Mouse (Mus musculus): ENCODE results near the gene Ece1.

DNA sequence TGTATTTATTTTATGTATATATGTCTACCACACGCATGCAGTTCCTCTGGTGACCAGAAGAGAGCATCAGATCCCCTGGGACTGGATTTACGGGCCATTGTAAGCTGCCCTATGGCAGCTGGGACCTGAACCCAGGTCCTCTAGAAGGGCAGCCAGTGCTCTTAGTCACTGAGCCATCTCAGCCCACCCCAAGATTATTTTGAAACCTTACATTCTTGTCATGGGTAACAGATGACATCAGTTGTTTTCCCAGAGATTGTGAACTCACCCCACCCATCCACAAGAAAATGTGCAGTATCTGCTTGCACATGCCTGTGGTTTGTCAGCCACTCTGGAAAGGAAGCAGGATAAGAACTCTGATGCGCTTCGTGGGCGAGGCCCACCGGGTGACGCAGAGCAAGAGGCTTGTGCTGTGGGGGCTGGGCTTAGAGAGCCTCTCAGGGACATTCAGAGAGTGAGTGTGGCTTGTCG, 92.9 kb downstream of the Ece1 start:
- TF ChIP-seq HCFC1 (IDR thresholded peaks at IDR 0.05; ENCODE audit: low read depth, low read length) = no peak
- TF ChIP-seq CTCF (IDR thresholded peaks at IDR 0.05 in 2 of 3, conservative IDR thresholded peaks at IDR 0.05 in 1 of 3; ENCODE audit: control insufficient read depth in 1 of 3, insufficient read depth in 1 of 3, low read depth in 2 of 3, low read length in 3 of 3, poor library complexity in 1 of 3, severe bottlenecking in 1 of 3) = peak; percentile 57 to 90 (median 60)
- peak; percentile 45 to 83; a peak in 3 of 4 replicates for TF ChIP-seq EP300 (IDR thresholded peaks at IDR 0.05; ENCODE audit: low read depth in 1 of 2, low read length in 2 of 2)
- TF ChIP-seq CHD1 (IDR thresholded peaks at IDR 0.05; ENCODE audit: low read depth, low read length) = no peak
- TF ChIP-seq CHD2 (IDR thresholded peaks at IDR 0.05; ENCODE audit: low read length) = no peak
- no peak for TF ChIP-seq E2F4 (IDR thresholded peaks at IDR 0.05; ENCODE audit: borderline replicate concordance, low read depth, low read length)
- TF ChIP-seq NRF1 (IDR thresholded peaks at IDR 0.05; ENCODE audit: insufficient read depth, low read depth, low read length, poor library complexity, severe bottlenecking) = 0 out of 2 replicates have a peak, but pooled peaks have one; percentile 29
- no peak for TF ChIP-seq MYB (IDR thresholded peaks at IDR 0.05; ENCODE audit: low read depth, low read length)
- TF ChIP-seq USF1 (IDR thresholded peaks at IDR 0.05; ENCODE audit: low read depth, low read length) = no peak
- peak; percentile 80 for TF ChIP-seq TAL1 (IDR thresholded peaks at IDR 0.05; ENCODE audit: low read length)
- TF ChIP-seq ELF1 (IDR thresholded peaks at IDR 0.05; ENCODE audit: low read depth, low read length) = no peak
